Mouse (Mus musculus) kidney, postnatal 36 days (tissue): ENCODE results near the gene Zfp276.
"Not testable (repeated sequence)": the region's sequence is repeated elsewhere in the genome, so short reads cannot be mapped to it uniquely, and the experiment has no call there.

Source experiments
- DNase-seq, 2 experiments: peaks; one replicate each; pipeline ENCODE4 v3.0.0; 2021 to 2022; ENCODE audit warnings: mixed read lengths in 2 of 2

Zfp276 gene

DNA sequence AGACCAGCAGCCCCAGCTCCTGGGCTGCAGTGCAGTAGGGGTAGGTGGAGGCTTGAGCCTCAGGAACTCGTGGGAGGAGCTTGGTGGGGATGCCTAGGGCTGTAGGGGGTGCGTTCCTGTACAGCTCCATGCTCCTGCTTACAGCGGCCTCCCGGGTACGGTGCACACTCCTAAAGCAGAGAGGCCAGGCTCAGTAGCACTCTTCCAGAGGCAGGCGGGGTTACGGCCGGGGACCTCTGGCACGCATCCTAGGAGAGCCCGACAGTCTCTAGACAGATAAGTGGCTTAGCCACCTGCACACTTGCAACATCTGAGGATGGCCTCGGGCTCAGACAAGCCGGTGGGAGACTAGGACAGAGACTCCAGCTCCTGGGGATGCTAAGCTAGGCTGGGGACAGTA lies 8.5 kb upstream of the Zfp276 start:
- no peak for DNase-seq

DNA sequence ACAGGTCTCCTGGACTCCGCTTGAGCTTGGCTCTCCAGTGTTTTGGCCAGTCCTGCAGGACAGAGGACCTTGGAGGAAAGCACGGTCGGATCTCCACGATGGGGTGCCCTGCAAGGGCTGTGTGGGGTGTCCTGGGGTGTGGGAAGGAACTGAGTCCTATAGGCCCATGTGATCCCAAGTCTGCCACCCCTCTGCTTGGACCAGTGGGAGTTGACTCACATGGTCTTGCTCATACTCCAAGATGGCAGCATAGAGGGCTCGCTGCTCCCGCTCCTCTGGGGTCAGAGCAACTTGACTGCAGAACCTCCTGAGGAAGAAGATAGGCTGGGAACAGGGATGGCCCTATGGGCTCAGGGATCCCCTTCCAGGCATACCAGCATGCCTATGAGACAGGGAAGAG lies 6.2 kb upstream of the Zfp276 start:
- no peak for DNase-seq

DNA sequence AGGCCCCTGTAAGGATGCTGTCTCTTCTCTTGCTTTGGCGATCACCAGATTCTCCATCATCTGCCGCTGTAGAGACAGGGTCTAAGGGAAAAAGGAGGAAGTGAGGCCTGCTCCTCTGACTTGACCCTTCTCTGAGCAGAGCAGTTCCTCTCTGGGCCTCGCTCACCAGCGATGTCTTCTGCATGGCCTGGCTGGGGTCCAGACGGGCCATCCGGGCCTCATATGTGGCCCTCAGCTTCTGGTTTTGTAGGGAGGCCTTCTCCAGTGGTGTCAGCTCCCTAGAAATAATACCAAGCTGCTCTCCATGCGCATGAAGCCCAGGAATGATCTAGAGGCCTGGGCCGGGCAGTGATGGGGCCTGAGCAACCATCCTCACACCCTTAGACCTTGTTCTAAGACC lies 5.4 kb upstream of the Zfp276 start:
- no peak for DNase-seq

- no peak for DNase-seq
Observed at GRCm38 (mm10) chr8:123250940-123251339, 3.1 kb upstream of the Zfp276 start.

- DNase-seq: no peak
Observed at GRCm38 (mm10) chr8:123252925-123253324, 1.1 kb upstream of the Zfp276 start.

- DNase-seq: peak; percentile 45 to 48
Observed at GRCm38 (mm10) chr8:123253451-123254098, 420 bp upstream of the Zfp276 start.

- DNase-seq: no peak
Observed at GRCm38 (mm10) chr8:123255170-123255569, 1.2 kb downstream of the Zfp276 start.

GRCm38 (mm10) chr8:123257114-123257513 lies 3.1 kb downstream of the Zfp276 start:
- no peak for DNase-seq

DNA sequence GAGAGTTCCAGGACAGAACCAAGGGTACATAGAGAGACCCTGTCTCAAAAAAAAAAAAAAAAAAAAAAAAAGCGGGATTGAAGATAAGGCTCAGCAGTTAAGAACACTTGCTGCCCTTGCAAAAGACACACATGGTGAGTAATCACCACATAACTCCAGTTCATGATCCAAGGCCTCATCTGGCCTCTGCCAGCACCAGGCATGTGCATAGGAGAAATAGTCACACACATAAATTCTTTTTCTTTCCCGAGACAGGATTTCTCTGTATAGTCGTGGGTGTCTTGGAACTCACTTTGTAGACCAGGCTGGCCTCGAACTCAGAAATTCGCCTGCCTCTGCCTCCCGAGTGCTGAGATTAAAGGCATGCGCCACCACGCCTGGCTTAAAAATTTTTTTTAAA lies 3.6 kb downstream of the Zfp276 start:
- not testable (repeated sequence) for DNase-seq

- DNase-seq: peak; percentile 66 to 68
Observed at GRCm38 (mm10) chr8:123267926-123268656, 14.1 kb downstream of the Zfp276 start.

GRCm38 (mm10) chr8:123271147-123271546 lies 17.2 kb downstream of the Zfp276 start:
- no peak for DNase-seq

DNA sequence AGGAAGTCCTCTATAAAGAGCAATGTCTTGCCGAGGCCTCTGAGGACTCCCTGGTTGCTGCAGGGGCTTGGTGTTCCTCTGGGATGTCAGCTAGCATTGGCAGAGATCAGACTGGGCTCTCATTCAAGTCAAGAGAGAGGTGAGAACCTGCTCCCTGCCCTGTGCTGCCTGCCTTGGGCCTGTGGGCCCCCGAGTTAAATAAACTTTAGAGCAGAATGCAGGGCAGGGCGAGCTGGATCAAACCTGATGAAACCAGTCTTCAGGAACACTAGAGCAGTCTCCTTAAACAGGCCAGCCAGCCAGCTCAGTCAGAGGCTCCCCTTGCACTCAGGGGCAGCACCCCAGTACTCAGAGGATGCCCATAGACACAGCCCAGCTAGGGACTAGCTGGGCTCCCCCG lies 17.9 kb downstream of the Zfp276 start:
- DNase-seq: peak; percentile 52 to 57

GRCm38 (mm10) chr8:123274447-123274846 lies 20.5 kb downstream of the Zfp276 start:
- no peak for DNase-seq

GRCm38 (mm10) chr8:123275096-123275495 lies 21.1 kb downstream of the Zfp276 start:
- no peak for DNase-seq

DNA sequence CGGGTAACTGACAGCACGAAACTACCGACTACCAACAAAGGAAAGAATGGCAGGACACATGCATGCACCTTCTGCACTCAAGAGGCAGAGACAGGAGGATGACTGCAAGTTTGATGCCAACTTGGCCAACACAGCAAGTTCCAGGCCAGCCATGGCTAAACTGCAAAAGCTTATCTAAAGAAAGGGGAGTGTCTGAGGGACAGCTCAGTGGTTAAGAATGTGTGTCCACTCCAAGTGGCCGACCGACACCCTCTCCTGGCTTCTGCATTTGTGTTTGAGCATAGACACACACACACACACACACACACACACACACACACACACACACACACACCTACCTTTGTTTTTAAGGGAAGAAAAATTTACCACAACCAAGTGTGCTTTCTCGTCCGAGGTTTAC lies 24.4 kb downstream of the Zfp276 start:
- no peak for DNase-seq

- no peak for DNase-seq
Observed at GRCm38 (mm10) chr8:123279828-123280227, 25.8 kb downstream of the Zfp276 start.

GRCm38 (mm10) chr8:123280302-123281094 lies 26.5 kb downstream of the Zfp276 start:
- DNase-seq: no peak

GRCm38 (mm10) chr8:123282994-123283393 lies 29.0 kb downstream of the Zfp276 start:
- not testable (repeated sequence) for DNase-seq

DNA sequence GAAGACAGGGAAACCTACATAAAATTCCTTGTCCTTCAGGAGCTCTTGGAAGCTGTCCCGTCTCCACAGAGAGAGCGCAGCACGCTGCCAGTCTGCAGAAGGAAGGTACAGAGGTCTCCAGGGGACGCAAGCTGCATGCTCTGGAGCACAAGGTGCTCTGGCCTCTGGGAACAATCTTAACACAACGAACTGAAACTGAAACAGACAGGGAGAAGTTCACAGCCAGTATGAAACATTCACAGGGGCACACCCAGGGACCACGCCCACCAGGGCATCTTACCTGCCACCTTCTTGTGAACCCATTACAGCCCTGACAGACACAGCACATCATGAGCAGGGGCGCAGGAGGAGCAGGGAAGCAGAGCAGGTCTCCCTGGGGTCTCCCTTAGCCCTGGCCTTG lies 30.0 kb downstream of the Zfp276 start:
- DNase-seq: no peak

DNA sequence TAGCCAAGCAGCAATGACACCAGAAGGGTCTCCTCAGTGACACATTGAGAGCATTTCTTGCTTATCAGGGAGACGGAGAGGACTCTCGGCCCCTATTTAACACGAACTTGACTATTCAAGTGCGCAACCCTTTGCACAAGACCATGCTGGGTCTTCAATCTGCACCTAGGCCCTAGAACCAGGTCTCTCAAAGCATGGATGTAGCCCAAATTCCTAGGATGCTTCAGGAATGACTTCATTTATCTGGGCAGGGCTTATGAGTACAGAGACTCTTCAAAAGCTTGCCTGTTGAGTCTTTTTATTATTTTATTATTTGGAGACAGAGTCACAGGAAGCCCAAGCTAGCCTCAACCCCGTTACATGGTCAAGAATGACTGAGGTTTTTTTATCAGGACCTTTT lies 30.5 kb downstream of the Zfp276 start:
- no peak for DNase-seq

DNA sequence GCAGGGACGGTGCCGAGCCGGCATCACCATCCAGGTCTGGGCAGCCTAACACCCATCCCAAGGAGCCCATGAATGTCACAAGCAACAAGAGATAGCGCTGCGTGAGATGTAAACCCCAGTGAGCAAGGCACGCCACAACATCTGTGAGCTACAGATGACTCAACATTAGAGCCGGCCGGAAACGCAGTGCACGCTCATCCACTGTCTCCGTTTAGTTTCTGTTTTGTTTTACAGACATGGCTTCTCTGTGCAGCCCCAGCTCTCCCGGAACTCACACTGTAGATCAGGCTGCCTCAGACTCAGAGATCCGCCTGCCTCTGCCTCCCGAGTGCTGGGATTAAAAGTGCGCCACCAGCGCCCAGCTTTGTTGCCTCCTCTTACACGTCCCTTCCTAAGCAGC lies 33.4 kb downstream of the Zfp276 start:
- no peak for DNase-seq

- peak; percentile 39 to 75 for DNase-seq
Observed at GRCm38 (mm10) chr8:123290166-123290565, 36.2 kb downstream of the Zfp276 start.

GRCm38 (mm10) chr8:123290679-123291078 lies 36.7 kb downstream of the Zfp276 start:
- no peak for DNase-seq

DNA sequence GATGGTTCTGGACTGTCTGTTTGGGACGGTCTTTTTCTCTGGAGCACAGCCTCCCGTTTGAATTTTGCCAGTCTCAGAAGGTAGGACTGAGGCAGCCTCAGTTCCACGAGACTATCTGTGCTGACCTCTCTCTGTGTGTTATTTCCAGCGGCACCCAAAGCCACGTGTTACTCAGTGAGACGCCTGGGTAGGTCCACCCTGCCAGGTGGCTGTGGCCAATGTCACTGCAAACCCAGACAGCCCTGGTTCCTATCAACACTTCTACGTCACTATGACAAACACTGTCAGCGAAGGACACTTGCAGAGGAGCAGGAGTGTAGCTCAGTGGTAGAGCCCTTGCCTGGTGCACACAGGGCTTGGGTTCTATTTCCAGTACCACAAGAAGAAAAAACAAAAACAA lies 37.7 kb downstream of the Zfp276 start:
- DNase-seq: peak; percentile 7 to 17
